Mouse (Mus musculus): Measurements from ENCODE around the gene Ptpn6.

- TF ChIP-seq CTCF (IDR thresholded peaks at IDR 0.05) (no peak), EP300 (IDR thresholded peaks at IDR 0.05) (no peak)
These were observed 19.8 kb downstream of the Ptpn6 start for GRCm38 (mm10) chr6:124718703-124719102.

All from lung, postnatal 0 days (tissue).